ENCODE assay signal across 15 mouse cellular contexts in the genomic region with DNA sequence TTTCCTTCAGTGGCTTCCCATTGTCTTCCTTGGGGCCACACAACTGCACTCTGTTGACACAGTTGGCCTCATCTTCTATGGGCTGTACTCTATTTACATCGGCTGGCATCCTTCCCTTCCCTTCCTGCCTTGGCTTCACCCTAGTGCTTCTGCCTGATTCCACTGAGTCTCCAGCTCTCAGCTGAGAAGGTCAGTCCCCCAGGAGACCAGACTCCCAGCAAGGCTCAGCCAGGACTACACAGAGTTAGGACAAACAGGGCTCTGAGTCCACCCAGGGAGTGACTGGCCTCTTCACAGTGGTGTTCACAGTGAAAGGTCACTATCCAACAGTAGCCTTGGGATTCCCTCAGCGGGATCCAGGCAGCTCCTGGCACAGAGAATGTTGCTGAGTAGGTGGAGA. TPM values are rescaled to one million over a fixed set of nuclear protein-coding genes. Genes with fewer than 3 reads are reported as not detected.
A peak's percentile ranks its signal among the peaks of the same experiment; 100 is the strongest.
DNase-seq lines count a peak whose midpoint lies in the region; ATAC-seq and TF ChIP-seq lines count a peak whose summit lies in the region.
"Had no signal": no experiment of that assay in that cellular context is flagged by ENCODE, and none has a peak within 500 bp of the region (broad histone marks: within the 10 kb centered on the region; RNA-seq: fewer than 3 reads in every experiment).

No protein-coding gene starts in this region.

- no peak for TF ChIP-seq EP300 in liver, postnatal 0 days (IDR thresholded peaks at IDR 0.05; ENCODE audit: low read depth)

- WGBS in hindbrain, embryonic 13.5 days, result 42% methylated on average over 2 of the region's 2 CpGs
- 33% methylated on average over 2 of the region's 2 CpGs for WGBS in hindbrain, embryonic 11.5 days
- 35% methylated on average over 2 of the region's 2 CpGs for WGBS in liver, postnatal 0 days (ENCODE audit: insufficient replicate concordance)

- peak overlapping the region; percentile 52; the same call in 1 of the 2 replicates for H3K27ac ChIP-seq in hindbrain, embryonic 13.5 days
- no peak overlapping the region for H3K27ac ChIP-seq in hindbrain, embryonic 11.5 days (ENCODE audit: low read depth, low read length)
- peak overlapping the region; percentile 18; the same call in 1 of the 2 replicates for H3K27ac ChIP-seq in brown adipose tissue, adult 24 weeks (replicated peaks; ENCODE audit: low read depth, low read length)
- peak overlapping the region; percentile 82 for H3K27ac ChIP-seq in liver, postnatal 0 days (ENCODE audit: low read depth)
- H3K27ac ChIP-seq: embryonic facial prominence, embryonic 13.5 days had no signal

- no peak overlapping the region for H3K9ac ChIP-seq in hindbrain, embryonic 13.5 days
- no peak overlapping the region for H3K9ac ChIP-seq in hindbrain, embryonic 11.5 days (ENCODE audit: low read depth, low read length)
- no peak overlapping the region for H3K9ac ChIP-seq in liver, postnatal 0 days (replicated peaks)
- H3K9ac ChIP-seq: embryonic facial prominence, embryonic 13.5 days had no signal

- no peak overlapping the region for H3K4me2 ChIP-seq in hindbrain, embryonic 13.5 days
- no peak overlapping the region for H3K4me2 ChIP-seq in hindbrain, embryonic 11.5 days (replicated peaks; ENCODE audit: low read depth, low read length)
- no peak overlapping the region for H3K4me2 ChIP-seq in liver, postnatal 0 days (ENCODE audit: low read depth, low read length)
- H3K4me2 ChIP-seq: embryonic facial prominence, embryonic 13.5 days had no signal

- H3K36me3 ChIP-seq in hindbrain, embryonic 13.5 days, result no peaks in the 10 kb centered on the region
- H3K36me3 ChIP-seq in hindbrain, embryonic 11.5 days (ENCODE audit: control insufficient read depth, insufficient read depth, low read length), result no peaks in the 10 kb centered on the region
- H3K36me3 ChIP-seq in liver, postnatal 0 days (replicated peaks; ENCODE audit: insufficient read depth, low read length), result no peaks in the 10 kb centered on the region
- H3K36me3 ChIP-seq: embryonic facial prominence, embryonic 13.5 days had no signal

- ATAC-seq in hindbrain, embryonic 13.5 days (ENCODE audit: low FRiP score), result no peak
- no peak for ATAC-seq in hindbrain, embryonic 11.5 days (ENCODE audit: low FRiP score)
- no peak for ATAC-seq in liver, postnatal 0 days
- ATAC-seq: CD4-positive, CD25-positive, alpha-beta regulatory T cell, adult 4 months had no signal

- H3K27me3 ChIP-seq in hindbrain, embryonic 13.5 days, result no peaks in the 10 kb centered on the region
- no peaks in the 10 kb centered on the region for H3K27me3 ChIP-seq in hindbrain, embryonic 11.5 days (ENCODE audit: control insufficient read depth, insufficient read depth, low read length)
- H3K27me3 ChIP-seq in liver, postnatal 0 days (ENCODE audit: insufficient read depth, low read length), result no peaks in the 10 kb centered on the region

- DNase-seq in hindbrain, embryonic 11.5 days (ENCODE audit: low spot score), result no peak
- DNase-seq in adipocyte (ENCODE audit: low spot score), result peak; percentile 90
- no peak for DNase-seq in liver, postnatal 0 days
- DNase-seq in left cerebral cortex, adult 18-20 months (ENCODE audit: low spot score in 2 of 2), result no peak
- no peak for DNase-seq in layer of hippocampus, postnatal 25 days (ENCODE audit: extremely low spot score in 1 of 2, low spot score in 1 of 2)
- DNase-seq in spleen, adult 18-20 months, result no peak
- DNase-seq: kidney, postnatal 4 days; retina, postnatal 1 day had no signal

- TF ChIP-seq CTCF in liver, postnatal 0 days (IDR thresholded peaks at IDR 0.05; ENCODE audit: low read depth), result no peak

- H3K4me1 ChIP-seq in hindbrain, embryonic 13.5 days (replicated peaks), result peaks cover 21% of the 10 kb centered on the region
- H3K4me1 ChIP-seq in hindbrain, embryonic 11.5 days (replicated peaks; ENCODE audit: control insufficient read depth, insufficient read depth, low read length), result peaks cover 7% of the 10 kb centered on the region; the same call in 1 of the 2 replicates
- peaks cover 16% of the 10 kb centered on the region for H3K4me1 ChIP-seq in brown adipose tissue, adult 24 weeks (ENCODE audit: control insufficient read depth, insufficient read depth, insufficient read length, low read length)
- peaks cover 35% of the 10 kb centered on the region for H3K4me1 ChIP-seq in liver, postnatal 0 days (ENCODE audit: insufficient read depth)

- no peaks in the 10 kb centered on the region for H3K9me3 ChIP-seq in hindbrain, embryonic 13.5 days
- no peaks in the 10 kb centered on the region for H3K9me3 ChIP-seq in hindbrain, embryonic 11.5 days (ENCODE audit: control insufficient read depth, low read length)
- H3K9me3 ChIP-seq in liver, postnatal 0 days (ENCODE audit: low read length), result no peaks in the 10 kb centered on the region
- H3K9me3 ChIP-seq: embryonic facial prominence, embryonic 13.5 days had no signal

- H3K4me3 ChIP-seq in hindbrain, embryonic 13.5 days, result no peak overlapping the region
- H3K4me3 ChIP-seq in hindbrain, embryonic 11.5 days (ENCODE audit: low read depth, low read length), result no peak overlapping the region
- H3K4me3 ChIP-seq in brown adipose tissue, adult 24 weeks (ENCODE audit: insufficient read depth, low read depth, low read length), result no peak overlapping the region
- H3K4me3 ChIP-seq in liver, postnatal 0 days (ENCODE audit: low read depth, low read length), result no peak overlapping the region
- H3K4me3 ChIP-seq: embryonic facial prominence, embryonic 13.5 days had no signal

RNA-seq across cellular contexts. Expression of a gene that starts 12.9 kb away (rescaled TPM):
- polyA plus RNA-seq in hindbrain, embryonic 13.5 days (2015; fragmentation: Nextera tagmentation; extraction: Ambion mirVana), result not detected in 2 replicates
- polyA plus RNA-seq in hindbrain, embryonic 11.5 days (2014; fragmentation: Nextera tagmentation; extraction: Ambion mirVana), result 0.08 TPM in 1 of 2 replicates, not detected in the other
- not detected in 2 replicates for polyA plus RNA-seq in brown adipose tissue, adult 24 weeks (2012; ENCODE audit: insufficient read depth, insufficient read length, missing spikeins)
- not detected in 2 replicates for polyA plus RNA-seq in liver, postnatal 0 days (2015; fragmentation: Nextera tagmentation; extraction: Ambion mirVana)
- total RNA-seq in left cerebral cortex, adult 18-20 months (2021), result under 1 TPM; 0.49 to 0.59 TPM
- under 1 TPM; 0.30 to 0.35 TPM for total RNA-seq in layer of hippocampus, postnatal 25 days (2021)
- total RNA-seq: hematopoietic stem cell, adult 5-6 weeks had no signal
- polyA plus RNA-seq: CD4-positive, CD25-positive, alpha-beta regulatory T cell, adult 4 months; limb, embryonic 11.5 days; stomach, embryonic 16.5 days had no signal
